Mouse (Mus musculus): ENCODE data around the gene Camk1d. TPM values are rescaled to one million over a fixed set of nuclear protein-coding genes. Genes with fewer than 3 reads are reported as not detected.
"Not testable (repeated sequence)": the region's sequence is repeated elsewhere in the genome, so short reads cannot be mapped to it uniquely, and the experiment has no call there.

Camk1d gene
- total and polyA plus RNA-seq, 3 experiments, result 3.3 to 7.6 (median 4.8) TPM

GRCm38 (mm10) chr2:5316217-5316616, 398.1 kb downstream of the Camk1d start:
- DNase-seq, result no peak

- DNase-seq, result no peak
Observed at GRCm38 (mm10) chr2:5315291-5315828, 399.0 kb downstream of the Camk1d start.

- DNase-seq, result no peak
Observed at GRCm38 (mm10) chr2:5314530-5315166, 399.7 kb downstream of the Camk1d start.

- DNase-seq, result no peak
Observed at GRCm38 (mm10) chr2:5305156-5305555, 409.2 kb downstream of the Camk1d start.

GRCm38 (mm10) chr2:5304451-5304850, 409.9 kb downstream of the Camk1d start:
- no peak for DNase-seq

- DNase-seq, result no peak
Observed at GRCm38 (mm10) chr2:5301286-5301685, 413.0 kb downstream of the Camk1d start.

GRCm38 (mm10) chr2:5298071-5298470, 416.2 kb downstream of the Camk1d start:
- DNase-seq, result peak; percentile 13

- DNase-seq, result peak; percentile 13
Observed at GRCm38 (mm10) chr2:5296749-5297545, 417.4 kb downstream of the Camk1d start.

GRCm38 (mm10) chr2:5295098-5295497, 419.2 kb downstream of the Camk1d start:
- DNase-seq, result no peak

GRCm38 (mm10) chr2:5294451-5294850, 419.9 kb downstream of the Camk1d start:
- no peak for DNase-seq

GRCm38 (mm10) chr2:5288593-5288992, 425.7 kb downstream of the Camk1d start:
- no peak for DNase-seq

- DNase-seq, result peak; percentile 8
Observed at GRCm38 (mm10) chr2:5287044-5287380, 427.3 kb downstream of the Camk1d start.

GRCm38 (mm10) chr2:5286189-5287043, 427.9 kb downstream of the Camk1d start:
- peak; percentile 57 for DNase-seq

- no peak for DNase-seq
Observed at GRCm38 (mm10) chr2:5284351-5284750, 430.0 kb downstream of the Camk1d start.

- DNase-seq, result no peak
Observed at GRCm38 (mm10) chr2:5282623-5283022, 431.7 kb downstream of the Camk1d start.

- DNase-seq, result no peak
Observed at GRCm38 (mm10) chr2:5267980-5268379, 446.3 kb downstream of the Camk1d start.

GRCm38 (mm10) chr2:5262279-5262678, 452.0 kb downstream of the Camk1d start:
- no peak for DNase-seq

- no peak for DNase-seq
Observed at GRCm38 (mm10) chr2:5258250-5258649, 456.1 kb downstream of the Camk1d start.

GRCm38 (mm10) chr2:5249969-5250368, 464.3 kb downstream of the Camk1d start:
- DNase-seq, result peak; percentile 17

- DNase-seq, result not testable (repeated sequence)
Observed at GRCm38 (mm10) chr2:5249199-5249598, 465.1 kb downstream of the Camk1d start.
